Mouse (Mus musculus) spleen, adult 2 months (tissue): ENCODE measurements around the gene Galnt12. TPM values are rescaled to one million over a fixed set of nuclear protein-coding genes. Genes with fewer than 3 reads are reported as not detected.
"Not testable (repeated sequence)": the region's sequence is repeated elsewhere in the genome, so short reads cannot be mapped to it uniquely, and the experiment has no call there.

Experiments used
- DNase-seq, 2 experiments: peaks; one replicate each; pipeline versions ENCODE4 v3.0.0 to v3.0.0-alpha.2; 2012 to 2021; ENCODE audit warnings: low spot score in 2 of 2, low read depth in 1 of 2
- H3K27ac ChIP-seq: fragments of 200-500 bp; 2 replicates; pipeline ENCODE4 v1.5.1; 2012; ENCODE audit warnings: low read length, inconsistent platforms; ENCODE audit not compliant: insufficient read depth
- H3K27me3 ChIP-seq: fragments of 200-500 bp; 2 replicates; pipeline ENCODE4 v1.6.1; 2012; ENCODE audit warnings: mild to moderate bottlenecking, moderate library complexity, low read length, inconsistent platforms; ENCODE audit not compliant: control insufficient read depth, insufficient read depth
- H3K36me3 ChIP-seq: fragments of 200-500 bp; 2 replicates; pipeline ENCODE4 v1.6.1; 2012; ENCODE audit warnings: mild to moderate bottlenecking, low read length, inconsistent platforms; ENCODE audit not compliant: control insufficient read depth, insufficient read depth
- H3K4me1 ChIP-seq: fragments of 200-500 bp; 2 replicates; pipeline ENCODE4 v1.6.1; 2011; ENCODE audit warnings: inconsistent platforms; ENCODE audit not compliant: control insufficient read depth, insufficient read depth, insufficient read length
- H3K4me3 ChIP-seq: fragments of 200-500 bp; 2 replicates; pipeline ENCODE4 v1.5.1; 2011; ENCODE audit warnings: mild to moderate bottlenecking, inconsistent platforms; ENCODE audit not compliant: insufficient read depth, insufficient read length; ENCODE audit errors: extremely low read depth
- CTCF ChIP-seq: fragments of 200-500 bp; IDR thresholded peaks from 2 replicates; pipeline ENCODE4 v1.5.1; 2011; ENCODE audit warnings: mild to moderate bottlenecking, inconsistent platforms; ENCODE audit not compliant: insufficient read depth, insufficient read length, insufficient replicate concordance; ENCODE audit errors: extremely low read depth
- POLR2A ChIP-seq: fragments of 200-500 bp; IDR thresholded peaks from 2 replicates; pipeline ENCODE4 v1.6.1; 2011; ENCODE audit warnings: low read depth, low read length, inconsistent platforms
- WGBS: fragments of 180-500 bp; shearing (Covaris S2); methylation state at CpG from one replicate; pipeline ENCODE4 v1.1.7; 2018; 5-methylcytosine and 5-hydroxymethylcytosine counted together
- polyA plus RNA-seq: library from polyadenylated mRNA; depleted of rRNA; stranded (reverse); fragments of >200 nt; gene quantifications from 2 replicates; pipeline ENCODE4 v1.2.3, GENCODE M21; 2012

The Galnt12 gene
- polyA plus RNA-seq, 1 experiment, result 11.9 TPM

GRCm38 (mm10) chr4:47050642-47051381 lies 40.9 kb upstream of the Galnt12 start:
- peaks cover 2% of the 10 kb centered on the region; the same call in 1 of the 2 replicates for H3K27me3 ChIP-seq
- DNase-seq, result no peak
- no peaks in the 10 kb centered on the region for H3K36me3 ChIP-seq
- TF ChIP-seq CTCF (no peak), POLR2A (no peak)
- no peaks in the 10 kb centered on the region for H3K4me1 ChIP-seq
- H3K27ac ChIP-seq, result no peak overlapping the region
- no peak overlapping the region for H3K4me3 ChIP-seq
- 71% methylated on average over 10 of the region's 10 CpGs for WGBS

- 81% methylated on average over 9 of the region's 9 CpGs for WGBS
- no peak for DNase-seq
- peaks cover 2% of the 10 kb centered on the region; the same call in 1 of the 2 replicates for H3K4me1 ChIP-seq
- no peak overlapping the region for H3K27ac ChIP-seq
- peaks cover 5% of the 10 kb centered on the region for H3K27me3 ChIP-seq
- H3K4me3 ChIP-seq, result no peak overlapping the region
- no peaks in the 10 kb centered on the region for H3K36me3 ChIP-seq
- TF ChIP-seq POLR2A, result no peak
- no peak for TF ChIP-seq CTCF
Observed at GRCm38 (mm10) chr4:47051905-47052304, 39.8 kb upstream of the Galnt12 start.

GRCm38 (mm10) chr4:47055170-47055569 lies 36.5 kb upstream of the Galnt12 start:
- not testable (repeated sequence) for H3K27ac ChIP-seq, H3K27me3 ChIP-seq
- whole genome bisulfite sequencing, result 86% methylated on average over 9 of the region's 9 CpGs

DNA sequence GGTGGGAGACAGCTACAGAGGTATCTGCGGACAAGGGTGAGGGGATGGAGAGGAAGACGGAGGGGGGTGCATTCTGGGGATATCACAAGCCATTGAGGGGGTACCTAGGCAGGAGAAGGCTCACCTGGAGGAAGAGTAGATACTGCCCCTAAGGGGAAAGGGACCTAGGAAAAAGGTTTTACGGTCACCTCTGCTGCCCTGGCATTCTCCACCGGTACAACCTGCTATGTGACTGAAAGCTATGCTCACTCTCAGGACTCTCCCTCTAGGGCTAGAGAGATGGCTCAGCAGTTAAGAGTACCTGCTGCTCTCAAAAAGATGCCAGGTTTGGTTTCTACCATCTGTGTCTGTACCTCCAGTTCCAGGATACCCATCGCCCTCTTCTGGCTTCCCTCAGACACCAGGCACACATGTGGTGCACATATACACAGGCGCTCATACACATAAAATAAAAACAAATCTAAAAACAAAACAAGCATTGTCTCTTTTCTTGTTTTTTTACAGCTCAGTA lies 36.1 kb upstream of the Galnt12 start:
- no peak for DNase-seq
- 96% methylated on average over 6 of the region's 6 CpGs for WGBS
- no peak for TF ChIP-seq POLR2A
- TF ChIP-seq CTCF, result no peak
- peaks cover 4% of the 10 kb centered on the region; the same call in 1 of the 2 replicates for H3K4me1 ChIP-seq
- H3K36me3 ChIP-seq, result no peaks in the 10 kb centered on the region
- H3K27ac ChIP-seq, result no peak overlapping the region
- peaks cover 9% of the 10 kb centered on the region for H3K27me3 ChIP-seq
- H3K4me3 ChIP-seq, result no peak overlapping the region

More at GRCm38 (mm10) chr4:47055170-47055569, 36.5 kb upstream of the Galnt12 start:
- DNase-seq, H3K4me3 ChIP-seq, H3K36me3 ChIP-seq, H3K4me1 ChIP-seq: not testable (repeated sequence)

DNA sequence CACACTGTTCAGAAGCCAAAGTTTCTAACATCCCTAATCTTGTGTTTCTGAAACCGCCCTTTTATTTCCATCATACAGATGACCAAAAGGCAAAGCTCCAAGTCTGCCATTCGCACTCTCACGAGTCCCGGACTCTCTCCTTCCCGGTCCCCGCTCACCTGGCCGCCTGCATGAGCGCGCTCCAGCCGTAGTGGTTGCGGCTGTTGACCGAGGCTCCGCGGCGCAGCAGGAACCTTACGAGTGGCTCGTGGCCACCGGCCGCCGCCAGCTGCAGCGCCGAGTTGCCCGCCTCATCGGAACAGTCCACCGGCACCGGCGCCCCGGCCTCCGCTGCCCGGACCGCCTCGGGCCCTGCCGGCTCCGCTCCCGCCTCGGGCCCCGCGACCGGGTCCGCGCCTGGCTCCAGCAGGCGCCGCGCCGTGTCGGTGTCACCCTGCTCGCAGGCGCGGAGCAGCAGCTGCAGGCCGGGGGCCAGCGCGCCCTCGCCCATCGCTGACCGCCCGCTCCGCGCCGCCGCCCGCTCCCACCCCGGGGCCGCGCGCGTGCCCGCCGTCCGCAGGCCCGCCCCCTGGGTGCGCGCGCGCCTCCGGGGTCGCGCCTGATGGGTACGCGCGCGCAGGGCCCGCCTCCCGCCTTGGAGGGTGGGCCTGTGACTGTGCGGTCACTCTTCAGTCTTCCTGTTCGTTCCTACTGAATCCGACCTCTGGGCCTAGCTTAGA lies 34.8 kb upstream of the Galnt12 start, which contains the start of gene Anks6:
Gene Anks6 (minus strand): TSS at position 637 of the 719 bp plus-strand sequence.
- Histone ChIP-seq H3K27me3 (peaks cover 9% of the 10 kb centered on the region), H3K4me1 (peaks cover 4% of the 10 kb centered on the region; the same call in 1 of the 2 replicates), H3K27ac (no peak within 1 kb of the TSS), H3K36me3 (no peaks in the 10 kb centered on the region), H3K4me3 (peak within 1 kb of the TSS; percentile 51)
- no peak for DNase-seq
- TF ChIP-seq CTCF (no peak), POLR2A (no peak)
- WGBS, result 2% methylated on average over 79 of the region's 86 CpGs

DNA sequence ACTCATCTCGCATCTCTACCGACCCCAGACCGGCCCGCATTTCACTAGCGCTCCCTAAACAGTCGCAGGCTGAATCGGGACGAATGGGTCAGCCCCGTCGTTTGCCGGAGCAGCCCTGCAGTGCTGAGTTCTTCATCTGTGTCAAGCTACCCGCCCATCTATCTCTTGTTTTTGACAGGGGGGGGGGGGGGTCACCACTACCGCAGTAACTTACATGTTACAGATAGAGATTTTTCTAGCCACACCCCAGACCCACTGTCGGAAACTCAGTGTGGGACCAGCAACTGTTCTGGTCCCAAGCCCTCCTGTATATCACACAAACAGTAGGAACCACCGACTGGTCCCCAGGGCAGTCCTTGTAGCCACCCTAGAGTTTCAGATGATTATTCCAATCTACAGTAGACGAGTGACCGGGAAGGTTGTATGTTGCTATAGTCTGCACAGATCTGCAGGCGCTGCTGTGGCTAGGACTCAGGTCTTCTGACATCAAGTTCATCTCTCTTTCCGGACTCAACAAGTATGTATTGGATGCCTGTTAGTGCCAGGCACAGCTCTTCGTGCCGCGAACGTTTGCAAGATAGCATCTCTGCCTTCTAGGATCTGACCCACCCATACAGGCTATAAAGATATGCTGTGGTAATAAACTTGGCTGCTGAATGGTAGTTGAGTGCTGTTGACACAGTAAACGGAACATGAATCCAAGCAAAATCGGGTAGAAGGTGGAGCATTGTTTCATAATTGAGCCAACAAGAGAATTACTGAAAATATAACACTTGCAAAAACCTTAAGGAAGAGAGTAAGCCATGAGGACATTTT lies 34.0 kb upstream of the Galnt12 start:
- TF ChIP-seq CTCF (no peak), POLR2A (no peak)
- WGBS, result 36% methylated on average over 25 of the region's 25 CpGs
- peaks cover 9% of the 10 kb centered on the region for H3K27me3 ChIP-seq
- no peaks in the 10 kb centered on the region for H3K36me3 ChIP-seq
- peak overlapping the region; percentile 51 for H3K4me3 ChIP-seq
- H3K4me1 ChIP-seq, result peaks cover 4% of the 10 kb centered on the region; the same call in 1 of the 2 replicates
- DNase-seq, result no peak
- no peak overlapping the region for H3K27ac ChIP-seq
